Mouse (Mus musculus) T-cell, adult 66 days (primary cell): ENCODE measurements around the gene Cypt4. TPM values are rescaled to one million over a fixed set of nuclear protein-coding genes. Genes with fewer than 3 reads are reported as not detected.

Experiments used
- total RNA-seq, 2 experiments: library from RNA; stranded (reverse); gene quantifications; 3 replicates in 1 of 2; 4 replicates in 1 of 2; pipeline ENCODE4 v1.2.4; 2023

Gene Cypt4
- not detected for total RNA-seq

DNA sequence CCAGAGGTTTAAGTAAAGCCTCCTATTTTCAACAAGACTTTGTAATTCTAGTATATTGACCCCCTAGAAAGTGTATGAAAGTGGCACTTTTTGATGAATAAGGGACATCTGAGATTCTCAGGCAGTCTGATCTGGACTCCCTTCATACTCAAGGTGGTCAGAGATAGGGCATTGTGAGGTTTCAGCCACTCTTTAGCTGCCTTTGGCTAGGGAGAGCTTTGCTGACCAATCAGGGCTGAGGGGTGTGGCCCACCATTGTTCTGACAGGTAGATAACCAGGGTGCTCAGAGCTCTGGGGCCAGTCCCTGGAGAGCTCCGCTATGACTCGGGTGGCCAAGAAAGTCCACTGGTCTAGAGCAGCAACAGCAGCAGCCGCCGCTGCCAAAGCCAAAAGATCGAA is at the start of gene Cypt4:
Cypt4 (plus strand) TSS at position 301 of the 400 bp plus-strand sequence.

Other genes with a start within 250 kb of the Cypt4 start
- 10 to 100 TPM; 22.2 to 26.7 TPM for gene Dpy19l1, start 122.1 kb upstream of the Cypt4 start, total RNA-seq
- not detected for gene Dpy19l2, start 71.1 kb downstream of the Cypt4 start, total RNA-seq
- gene Tbx20, start 149.1 kb downstream of the Cypt4 start, total RNA-seq: not detected